ENCODE assay signal across 8 mouse cellular contexts in the genomic region with DNA sequence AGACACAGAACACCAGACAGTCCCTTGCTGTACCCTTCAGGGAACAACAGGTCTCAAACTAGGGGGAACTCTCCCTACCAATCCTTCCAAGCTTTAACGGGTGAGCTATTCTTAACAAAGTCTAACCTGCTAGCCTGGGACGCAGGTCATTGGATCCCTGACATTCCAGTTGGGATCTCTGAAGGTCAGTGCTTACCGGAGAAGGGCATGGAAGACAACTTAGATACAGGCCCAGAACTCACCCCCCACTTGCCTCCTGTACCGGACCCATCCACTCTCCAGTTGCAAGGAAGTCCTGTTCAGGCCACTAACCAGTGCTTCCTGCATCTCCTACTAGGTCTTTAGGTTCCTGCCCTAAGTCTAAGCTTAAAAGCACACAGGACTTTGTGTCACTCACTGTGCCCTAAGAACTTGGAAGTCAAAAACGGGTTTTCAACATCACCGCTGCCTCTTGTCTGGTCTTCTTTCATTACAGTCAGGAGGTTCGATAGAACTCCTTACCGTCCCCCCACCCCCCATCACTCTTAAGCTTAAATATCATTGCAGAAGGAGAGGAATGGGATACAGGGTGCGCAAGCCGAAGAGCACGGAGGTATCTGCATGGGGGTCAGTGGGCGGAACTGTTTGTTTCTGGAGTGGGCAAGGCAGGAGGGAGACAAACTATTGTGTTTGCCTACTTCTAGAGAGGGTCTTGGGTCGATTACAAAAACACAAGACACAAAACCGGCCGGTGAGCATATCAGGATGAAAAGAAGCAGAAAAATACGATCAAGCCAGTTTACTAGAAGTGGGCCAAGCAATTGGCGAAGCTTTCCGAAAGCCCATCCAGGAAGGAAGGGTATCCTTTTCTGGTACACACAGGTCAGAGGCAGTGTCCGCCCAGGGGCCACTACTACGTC. TPM values are rescaled to one million over a fixed set of nuclear protein-coding genes. Genes with fewer than 3 reads are reported as not detected.
DNase-seq lines count a peak whose midpoint lies in the region; ATAC-seq lines count a peak whose summit lies in the region.

No protein-coding gene starts in this region.

- H3K4me2 ChIP-seq in kidney, embryonic 14.5 days (replicated peaks; ENCODE audit: low read depth, low read length), result peak overlapping the region; percentile 84
- peak overlapping the region; percentile 83 for H3K4me2 ChIP-seq in intestine, embryonic 15.5 days (replicated peaks)

- no peaks in the 10 kb centered on the region for H3K36me3 ChIP-seq in kidney, embryonic 14.5 days (ENCODE audit: control insufficient read depth, insufficient read depth, low read length)
- peaks cover 2% of the 10 kb centered on the region; the same call in 1 of the 2 replicates for H3K36me3 ChIP-seq in embryonic facial prominence, embryonic 10.5 days (replicated peaks)
- no peaks in the 10 kb centered on the region for H3K36me3 ChIP-seq in intestine, embryonic 15.5 days

- 44% methylated on average over 20 of the region's 20 CpGs for WGBS in kidney, embryonic 14.5 days
- WGBS in embryonic facial prominence, embryonic 10.5 days, result 34% methylated on average over 20 of the region's 20 CpGs
- 52% methylated on average over 20 of the region's 20 CpGs for WGBS in intestine, embryonic 15.5 days

- no peak for DNase-seq in kidney, postnatal 14 days
- no peak for DNase-seq in embryonic facial prominence, embryonic 10.5 days (ENCODE audit: low spot score)
- peak; percentile 42 for DNase-seq in neural tube, embryonic 10.5 days (ENCODE audit: extremely low spot score, low spot score)
- no peak for DNase-seq in layer of hippocampus, adult 9-11 months
- no peak for DNase-seq in frontal cortex, adult 2 months (ENCODE audit: extremely low spot score in 1 of 2, low spot score in 1 of 2)
- no peak for DNase-seq in layer of hippocampus, postnatal 36 days

- H3K27ac ChIP-seq in kidney, embryonic 14.5 days (ENCODE audit: low read depth, low read length), result peak overlapping the region; percentile 97
- peak overlapping the region; percentile 99 for H3K27ac ChIP-seq in embryonic facial prominence, embryonic 10.5 days (replicated peaks)
- H3K27ac ChIP-seq in intestine, embryonic 15.5 days, result peak overlapping the region; percentile 95

- H3K4me1 ChIP-seq in kidney, embryonic 14.5 days (ENCODE audit: control insufficient read depth, insufficient read depth, low read length), result peaks cover 30% of the 10 kb centered on the region
- peaks cover 72% of the 10 kb centered on the region for H3K4me1 ChIP-seq in embryonic facial prominence, embryonic 10.5 days
- peaks cover 17% of the 10 kb centered on the region; the same call in 1 of the 2 replicates for H3K4me1 ChIP-seq in intestine, embryonic 15.5 days (replicated peaks)

- peak overlapping the region; percentile 92 for H3K9ac ChIP-seq in kidney, embryonic 14.5 days (ENCODE audit: low read depth, low read length)
- peak overlapping the region; percentile 84 for H3K9ac ChIP-seq in intestine, embryonic 15.5 days

- no peaks in the 10 kb centered on the region for H3K9me3 ChIP-seq in kidney, embryonic 14.5 days (ENCODE audit: control insufficient read depth, low read length)
- no peaks in the 10 kb centered on the region for H3K9me3 ChIP-seq in embryonic facial prominence, embryonic 10.5 days
- H3K9me3 ChIP-seq in intestine, embryonic 15.5 days, result no peaks in the 10 kb centered on the region

- peak overlapping the region; percentile 80 for H3K4me3 ChIP-seq in kidney, embryonic 14.5 days (ENCODE audit: low read length)
- peak overlapping the region; percentile 97 for H3K4me3 ChIP-seq in embryonic facial prominence, embryonic 10.5 days
- H3K4me3 ChIP-seq in intestine, embryonic 15.5 days (replicated peaks), result peak overlapping the region; percentile 89

- ATAC-seq in kidney, embryonic 14.5 days (ENCODE audit: low FRiP score, low TSS enrichment), result no peak
- ATAC-seq in intestine, embryonic 15.5 days, result no peak

- H3K27me3 ChIP-seq in kidney, embryonic 14.5 days (ENCODE audit: control insufficient read depth, insufficient read depth, low read length), result no peaks in the 10 kb centered on the region
- no peaks in the 10 kb centered on the region for H3K27me3 ChIP-seq in embryonic facial prominence, embryonic 10.5 days (replicated peaks; ENCODE audit: low read depth, poor library complexity, severe bottlenecking)
- no peaks in the 10 kb centered on the region for H3K27me3 ChIP-seq in intestine, embryonic 15.5 days (replicated peaks)

RNA-seq across cellular contexts. Expression of a gene that starts 2.0 kb away (rescaled TPM):
- 351 and 355 TPM in 2 replicates for polyA plus RNA-seq in kidney, embryonic 14.5 days (2014; fragmentation: Nextera tagmentation; extraction: Ambion mirVana)
- polyA plus RNA-seq in embryonic facial prominence, embryonic 10.5 days (2016; fragmentation: Nextera tagmentation; extraction: Ambion mirVana), result 819 and 896 TPM in 2 replicates
- 298 and 307 TPM in 2 replicates for polyA plus RNA-seq in intestine, embryonic 15.5 days (2015; fragmentation: Nextera tagmentation; extraction: Ambion mirVana)
- 66.0 and 78.8 TPM in 2 replicates for polyA plus RNA-seq in frontal cortex, adult 2 months (2012; rRNA removed)
- 10 to 100 TPM; 35.2 to 36.0 TPM for total RNA-seq in layer of hippocampus, postnatal 36 days (2021)

RNA-seq across cellular contexts. Expression of a gene that starts 11.2 kb away (rescaled TPM):
- 17.4 and 22.3 TPM in 2 replicates for polyA plus RNA-seq in kidney, embryonic 14.5 days (2014; fragmentation: Nextera tagmentation; extraction: Ambion mirVana)
- 12.1 and 15.9 TPM in 2 replicates for polyA plus RNA-seq in embryonic facial prominence, embryonic 10.5 days (2016; fragmentation: Nextera tagmentation; extraction: Ambion mirVana)
- 29.7 and 38.2 TPM in 2 replicates for polyA plus RNA-seq in intestine, embryonic 15.5 days (2015; fragmentation: Nextera tagmentation; extraction: Ambion mirVana)
- polyA plus RNA-seq in frontal cortex, adult 2 months (2012; rRNA removed), result 83.9 and 84.2 TPM in 2 replicates
- total RNA-seq in layer of hippocampus, postnatal 36 days (2021), result 10 to 100 TPM; 62.6 to 63.9 TPM

RNA-seq across cellular contexts. Expression of a gene that starts 33.1 kb away (rescaled TPM):
- 0.50 and 1.6 TPM in 2 replicates for polyA plus RNA-seq in kidney, embryonic 14.5 days (2014; fragmentation: Nextera tagmentation; extraction: Ambion mirVana)
- 0.96 and 1.3 TPM in 2 replicates for polyA plus RNA-seq in embryonic facial prominence, embryonic 10.5 days (2016; fragmentation: Nextera tagmentation; extraction: Ambion mirVana)
- polyA plus RNA-seq in intestine, embryonic 15.5 days (2015; fragmentation: Nextera tagmentation; extraction: Ambion mirVana), result 0.28 and 0.29 TPM in 2 replicates
- polyA plus RNA-seq in frontal cortex, adult 2 months (2012; rRNA removed), result 39.8 and 50.2 TPM in 2 replicates
- 1 to 10 TPM; 8.9 to 9.6 TPM for total RNA-seq in layer of hippocampus, postnatal 36 days (2021)

Comparison
In these comparisons a context has a peak if more than half of its experiments do, and no peak if none do; other contexts are left out.
1. RNA of a gene that starts 33.1 kb away (polyA plus RNA-seq): 39.8 to 50.2 TPM in frontal cortex, adult 2 months; 0.50 to 1.6 TPM in kidney, embryonic 14.5 days, 0.96 to 1.3 TPM in embryonic facial prominence, embryonic 10.5 days and 0.28 to 0.29 TPM in intestine, embryonic 15.5 days; every median in the first group is over 10 times any median in the second.
2. Peak in every context shown above with its lines, with median percentiles within 50 percentile points of each other: H3K27ac ChIP-seq and H3K4me3 ChIP-seq.